14 mouse cellular contexts compared by ENCODE assay signal in the genomic region with DNA sequence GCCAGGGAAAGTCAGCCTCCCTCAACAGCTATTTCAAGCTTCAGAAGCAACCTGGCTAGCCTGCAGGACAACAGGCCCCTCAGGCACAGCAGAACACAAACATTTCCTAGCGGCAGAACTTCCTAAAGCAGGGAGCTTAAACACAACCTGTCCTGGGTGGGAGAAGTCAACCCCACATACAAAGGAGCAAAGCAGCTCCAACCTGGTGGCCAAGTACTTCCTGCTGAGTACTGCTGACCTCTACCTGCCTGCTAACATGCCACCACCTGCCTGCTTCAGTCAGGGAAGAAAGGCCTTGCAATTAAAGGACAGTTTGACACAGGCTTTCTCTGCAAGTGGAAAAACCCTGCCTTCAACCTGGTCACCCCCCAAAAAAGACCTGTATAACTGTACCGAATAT. TPM values are rescaled to one million over a fixed set of nuclear protein-coding genes. Genes with fewer than 3 reads are reported as not detected.
DNase-seq lines count a peak whose midpoint lies in the region; ATAC-seq and TF ChIP-seq lines count a peak whose summit lies in the region.
"Had no signal": no experiment of that assay in that cellular context is flagged by ENCODE, and none has a peak within 500 bp of the region (broad histone marks: within the 10 kb centered on the region; RNA-seq: fewer than 3 reads in every experiment).

No protein-coding gene starts in this region.

- no peak overlapping the region for H3K4me3 ChIP-seq in heart, embryonic 15.5 days
- no peak overlapping the region for H3K4me3 ChIP-seq in neural tube, embryonic 15.5 days (replicated peaks)
- H3K4me3 ChIP-seq in kidney, postnatal 0 days (replicated peaks; ENCODE audit: low read depth, low read length) = no peak overlapping the region
- H3K4me3 ChIP-seq in stomach, postnatal 0 days (ENCODE audit: low read depth, low read length) = peak overlapping the region; percentile 54
- H3K4me3 ChIP-seq: left cerebral cortex, adult 2 months had no signal

- no peak for ATAC-seq in heart, embryonic 15.5 days (replicated peaks; ENCODE audit: insufficient number of reproducible peaks, insufficient read depth, low FRiP score, low read depth)
- ATAC-seq in neural tube, embryonic 15.5 days (ENCODE audit: low FRiP score) = no peak
- no peak for ATAC-seq in kidney, postnatal 0 days (replicated peaks; ENCODE audit: low FRiP score, low read depth)
- ATAC-seq in stomach, postnatal 0 days (ENCODE audit: low FRiP score, low TSS enrichment) = no peak
- ATAC-seq: forebrain, embryonic 16.5 days had no signal

- intact Hi-C loops in heart, postnatal 36 days (cut with DNase I) = no loop called here

- DNase-seq in heart, postnatal 36 days = no peak
- DNase-seq in neural tube, embryonic 10.5 days (ENCODE audit: extremely low spot score, low spot score) = peak; percentile 19
- DNase-seq in kidney, postnatal 0 days (ENCODE audit: low spot score) = peak; percentile 6
- DNase-seq in stomach, postnatal 0 days (ENCODE audit: low spot score) = peak; percentile 44
- no peak for DNase-seq in B cell, adult 2 months
- no peak for DNase-seq in urinary bladder, postnatal 36 days (ENCODE audit: low spot score in 2 of 2)
- DNase-seq: adrenal gland, postnatal 36 days; cerebellum, adult 11-12 months; thymus, adult 2 months had no signal

- no peaks in the 10 kb centered on the region for H3K9me3 ChIP-seq in heart, embryonic 15.5 days (replicated peaks)
- H3K9me3 ChIP-seq in neural tube, embryonic 15.5 days (replicated peaks) = no peaks in the 10 kb centered on the region
- no peaks in the 10 kb centered on the region for H3K9me3 ChIP-seq in kidney, postnatal 0 days (replicated peaks; ENCODE audit: low read length)
- H3K9me3 ChIP-seq in stomach, postnatal 0 days (ENCODE audit: control insufficient read depth, low read length) = no peaks in the 10 kb centered on the region

- no peak overlapping the region for H3K27ac ChIP-seq in heart, embryonic 15.5 days
- H3K27ac ChIP-seq in neural tube, embryonic 15.5 days (replicated peaks) = no peak overlapping the region
- H3K27ac ChIP-seq in kidney, postnatal 0 days = no peak overlapping the region
- H3K27ac ChIP-seq in stomach, postnatal 0 days (replicated peaks) = peak overlapping the region; percentile 88
- H3K27ac ChIP-seq: left cerebral cortex, adult 2 months had no signal

- H3K4me2 ChIP-seq in heart, embryonic 15.5 days = peak overlapping the region; percentile 91
- H3K4me2 ChIP-seq in neural tube, embryonic 15.5 days = no peak overlapping the region
- H3K4me2 ChIP-seq in kidney, postnatal 0 days (ENCODE audit: low read length) = peak overlapping the region; percentile 70
- peak overlapping the region; percentile 74 for H3K4me2 ChIP-seq in stomach, postnatal 0 days (replicated peaks; ENCODE audit: low read depth)

- H3K27me3 ChIP-seq in heart, embryonic 15.5 days = peaks cover 47% of the 10 kb centered on the region
- H3K27me3 ChIP-seq in neural tube, embryonic 15.5 days (replicated peaks) = peaks cover 59% of the 10 kb centered on the region
- H3K27me3 ChIP-seq in kidney, postnatal 0 days (ENCODE audit: insufficient read depth, low read length) = peaks cover 15% of the 10 kb centered on the region
- no peaks in the 10 kb centered on the region for H3K27me3 ChIP-seq in stomach, postnatal 0 days (ENCODE audit: control insufficient read depth, insufficient read depth, low read length)

- no peak overlapping the region for H3K9ac ChIP-seq in heart, embryonic 15.5 days
- H3K9ac ChIP-seq in neural tube, embryonic 15.5 days (replicated peaks) = no peak overlapping the region
- no peak overlapping the region for H3K9ac ChIP-seq in kidney, postnatal 0 days (ENCODE audit: low read depth, low read length)
- peak overlapping the region; percentile 61 for H3K9ac ChIP-seq in stomach, postnatal 0 days (ENCODE audit: low read length)

- H3K36me3 ChIP-seq in heart, embryonic 15.5 days = no peaks in the 10 kb centered on the region
- no peaks in the 10 kb centered on the region for H3K36me3 ChIP-seq in neural tube, embryonic 15.5 days
- H3K36me3 ChIP-seq in kidney, postnatal 0 days (ENCODE audit: insufficient read depth, low read length) = no peaks in the 10 kb centered on the region
- no peaks in the 10 kb centered on the region for H3K36me3 ChIP-seq in stomach, postnatal 0 days (ENCODE audit: control insufficient read depth, insufficient read depth, low read length)

- H3K4me1 ChIP-seq in heart, embryonic 15.5 days (replicated peaks) = peaks cover 28% of the 10 kb centered on the region
- peaks cover 14% of the 10 kb centered on the region for H3K4me1 ChIP-seq in neural tube, embryonic 15.5 days
- no peaks in the 10 kb centered on the region for H3K4me1 ChIP-seq in kidney, postnatal 0 days (replicated peaks; ENCODE audit: insufficient read depth, low read length)
- no peaks in the 10 kb centered on the region for H3K4me1 ChIP-seq in stomach, postnatal 0 days (replicated peaks; ENCODE audit: control insufficient read depth, insufficient read depth)

- 60% methylated on average over 2 of the region's 2 CpGs for WGBS in heart, embryonic 15.5 days
- 66% methylated on average over 2 of the region's 2 CpGs for WGBS in neural tube, embryonic 15.5 days
- 59% methylated on average over 2 of the region's 2 CpGs for WGBS in kidney, postnatal 0 days
- 44% methylated on average over 2 of the region's 2 CpGs for WGBS in stomach, postnatal 0 days

- no peak for TF ChIP-seq EP300 in stomach, postnatal 0 days (optimal IDR thresholded peaks at IDR 0.05)

- peak; percentile 7; the same call in 1 of the 2 replicates for TF ChIP-seq CTCF in kidney, postnatal 0 days (IDR thresholded peaks at IDR 0.05; ENCODE audit: low read depth)
- TF ChIP-seq CTCF in stomach, postnatal 0 days (IDR thresholded peaks at IDR 0.05; ENCODE audit: low read depth) = no peak; the same call in 1 of the 2 replicates

RNA-seq across cellular contexts. Expression of a gene that starts 1.8 kb away (rescaled TPM):
- polyA plus RNA-seq in heart, embryonic 15.5 days (2015; fragmentation: Nextera tagmentation; extraction: Ambion mirVana) = 2.3 and 5.0 TPM in 2 replicates
- total RNA-seq in heart, postnatal 36 days (2021) = under 1 TPM in 1 of 2 experiments, not detected in 1; 0.19 TPM
- polyA plus RNA-seq in neural tube, embryonic 15.5 days (2015; fragmentation: Nextera tagmentation; extraction: Ambion mirVana) = 0.27 and 3.4 TPM in 2 replicates
- polyA plus RNA-seq in kidney, postnatal 0 days (2015; fragmentation: Nextera tagmentation; extraction: Ambion mirVana) = 9.9 and 10.2 TPM in 2 replicates
- polyA plus RNA-seq in stomach, postnatal 0 days (2015; fragmentation: Nextera tagmentation; extraction: Ambion mirVana) = 20.4 and 24.1 TPM in 2 replicates
- total RNA-seq: monocyte, adult 5-6 weeks had no signal

Comparison
In these comparisons a context has a peak if more than half of its experiments do, and no peak if none do; other contexts are left out.
1. DNase-seq: peak in neural tube, embryonic 10.5 days (single experiment), kidney, postnatal 0 days (single experiment) and stomach, postnatal 0 days (single experiment); none in heart, postnatal 36 days (0 of 2), B cell, adult 2 months (0 of 2) and urinary bladder, postnatal 36 days (0 of 2).